Mouse (Mus musculus) midbrain, postnatal 0 days (tissue): ENCODE data around the gene Btn1a1. TPM values are rescaled to one million over a fixed set of nuclear protein-coding genes. Genes with fewer than 3 reads are reported as not detected.

Source experiments
- ATAC-seq: fragments of 200-750 bp; cut with Nextera tagmentation; 2 replicates; pipeline ENCODE4 v1.8.0; 2017; ENCODE audit warnings: moderate number of reproducible peaks, mild to moderate bottlenecking, moderate TSS enrichment, moderate library complexity; ENCODE audit not compliant: low FRiP score
- DNase-seq: peaks from one replicate; pipeline ENCODE4 v3.0.0-alpha.2; 2015; ENCODE audit warnings: low spot score
- H3K27ac ChIP-seq: fragments of 300-500 bp; sonication (generic); 2 replicates; pipeline ENCODE4 v1.5.1; 2014; ENCODE audit warnings: low read depth, mild to moderate bottlenecking, low read length, mixed read lengths
- H3K27me3 ChIP-seq: fragments of 300-500 bp; sonication (generic); 2 replicates; pipeline ENCODE4 v1.6.1; 2014; ENCODE audit warnings: low read length, control low read depth, mixed read lengths; ENCODE audit not compliant: insufficient read depth
- H3K36me3 ChIP-seq: fragments of 300-500 bp; sonication (generic); 2 replicates; pipeline ENCODE4 v1.6.1; 2014; ENCODE audit warnings: low read length, control low read depth, mixed read lengths; ENCODE audit not compliant: insufficient read depth
- H3K4me1 ChIP-seq: fragments of 300-500 bp; sonication (generic); 2 replicates; pipeline ENCODE4 v1.6.1; 2014; ENCODE audit warnings: mild to moderate bottlenecking, control low read depth, antibody characterized with exemption, low read length, mixed read lengths; ENCODE audit not compliant: insufficient read depth
- H3K4me2 ChIP-seq: fragments of 300-500 bp; sonication (generic); 2 replicates; pipeline ENCODE4 v1.6.1; 2014; ENCODE audit warnings: low read depth, mild to moderate bottlenecking, low read length, mixed read lengths; ENCODE audit not compliant: poor library complexity, severe bottlenecking
- H3K4me3 ChIP-seq: fragments of 300-500 bp; sonication (generic); 2 replicates; pipeline ENCODE4 v1.5.1; 2014; ENCODE audit warnings: low read depth, mild to moderate bottlenecking, low read length, moderate library complexity
- H3K9ac ChIP-seq: fragments of 300-500 bp; sonication (generic); replicated peaks from 2 replicates; pipeline ENCODE4 v1.6.1; 2014; ENCODE audit warnings: mild to moderate bottlenecking, low read length, moderate library complexity, mixed read lengths; ENCODE audit not compliant: poor library complexity, severe bottlenecking
- H3K9me3 ChIP-seq: fragments of 300-500 bp; sonication (generic); 2 replicates; pipeline ENCODE4 v1.6.1; 2016; ENCODE audit warnings: low read length, control low read depth
- CTCF ChIP-seq: IDR thresholded peaks from 2 replicates; pipeline ENCODE4 v1.5.1; 2016; ENCODE audit warnings: antibody characterized with exemption, mild to moderate bottlenecking
- WGBS: fragments of 180-500 bp; shearing (Covaris S2); extraction: QIAGEN DNeasy Blood & Tissue Kit; methylation state at CpG from one replicate; pipeline ENCODE4 v1.1.7; 2014; 5-methylcytosine and 5-hydroxymethylcytosine counted together
- polyA plus RNA-seq: library from polyadenylated mRNA; unstranded; fragments of >200 nt; fragmentation: Nextera tagmentation; extraction: Ambion mirVana; gene quantifications from 2 replicates; pipeline ENCODE4 v1.2.1, GENCODE M21; 2015
- total RNA-seq: library from RNA; depleted of rRNA; stranded (reverse); fragments of >200 nt; gene quantifications from 2 replicates; pipeline ENCODE4 v1.2.3, GENCODE M21; 2014

Btn1a1 gene
- total and polyA plus RNA-seq, 2 experiments from 2014 or later, result 0.04 TPM; not detected in 1

DNA sequence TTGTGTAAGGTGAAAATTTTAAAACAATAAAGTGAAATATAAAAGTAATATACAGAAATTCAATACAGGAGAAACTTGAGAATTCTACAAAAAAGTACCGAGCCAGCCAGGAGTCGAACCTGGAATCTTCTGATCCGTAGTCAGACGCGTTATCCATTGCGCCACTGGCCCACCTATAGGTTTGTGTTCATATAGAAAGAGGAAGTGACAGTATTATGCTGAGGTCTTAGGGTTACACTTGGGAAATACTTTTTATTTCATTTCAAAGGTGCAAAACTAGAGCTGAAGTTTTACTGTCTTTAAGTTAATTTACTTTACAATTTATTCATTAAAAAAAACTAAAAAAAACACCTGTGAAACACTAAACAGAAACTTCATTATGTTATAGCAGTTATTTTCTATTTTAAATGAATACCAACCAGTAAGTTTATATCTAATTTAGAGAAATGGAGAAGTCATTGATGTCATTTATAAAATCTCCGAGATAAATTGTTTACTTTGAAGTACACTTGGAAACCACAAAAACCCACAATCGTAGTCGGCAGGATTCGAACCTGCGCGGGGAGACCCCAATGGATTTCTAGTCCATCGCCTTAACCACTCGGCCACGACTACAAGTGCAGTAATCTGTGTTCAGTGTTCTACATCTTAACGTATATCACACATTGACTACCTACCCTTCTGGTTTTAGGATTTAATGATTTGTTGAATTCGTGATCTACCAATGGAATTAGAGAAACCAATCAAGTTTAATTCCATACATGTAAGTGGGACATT lies 34.9 kb upstream of the Btn1a1 start:
- Histone ChIP-seq H3K36me3 (no peaks in the 10 kb centered on the region), H3K4me1 (no peaks in the 10 kb centered on the region; the same call in 1 of the 2 replicates), H3K27ac (no peak overlapping the region), H3K4me2 (no peak overlapping the region), H3K9ac (no peak overlapping the region), H3K9me3 (no peaks in the 10 kb centered on the region), H3K27me3 (0 out of 2 replicates have a peak, but pooled peaks cover 4% of the 10 kb centered on the region), H3K4me3 (no peak overlapping the region)
- ATAC-seq (peak; percentile 66; the same call in 1 of the 2 replicates), DNase-seq (peak; percentile 65)
- 3% methylated on average over 17 of the region's 17 CpGs for WGBS
- no peak for TF ChIP-seq CTCF

DNA sequence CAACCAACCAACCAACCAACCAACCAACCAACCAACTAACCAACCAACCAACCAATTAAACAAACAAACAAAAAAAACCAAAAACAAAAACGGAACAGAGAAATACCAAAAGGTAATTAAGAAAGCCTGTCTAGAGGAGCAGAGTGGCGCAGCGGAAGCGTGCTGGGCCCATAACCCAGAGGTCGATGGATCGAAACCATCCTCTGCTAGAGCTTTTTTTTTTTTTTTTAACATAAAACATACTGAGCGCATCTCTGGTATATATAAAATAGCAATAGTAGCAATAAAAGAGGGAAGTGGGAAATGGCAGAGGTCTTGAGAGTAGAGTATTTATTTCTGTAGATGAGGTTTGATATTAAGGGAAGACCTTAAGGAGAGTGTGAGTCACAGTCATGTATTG lies 34.2 kb upstream of the Btn1a1 start:
- Histone ChIP-seq H3K9ac (no peak overlapping the region), H3K27ac (no peak overlapping the region), H3K4me2 (0 out of 2 replicates have a peak overlapping the region, but pooled peaks have one; percentile 4), H3K27me3 (0 out of 2 replicates have a peak, but pooled peaks cover 4% of the 10 kb centered on the region), H3K9me3 (no peaks in the 10 kb centered on the region), H3K4me3 (no peak overlapping the region), H3K36me3 (no peaks in the 10 kb centered on the region), H3K4me1 (no peaks in the 10 kb centered on the region; the same call in 1 of the 2 replicates)
- DNase-seq (no peak), ATAC-seq (no peak)
- TF ChIP-seq CTCF, result no peak
- 11% methylated on average over 7 of the region's 7 CpGs for WGBS

DNA sequence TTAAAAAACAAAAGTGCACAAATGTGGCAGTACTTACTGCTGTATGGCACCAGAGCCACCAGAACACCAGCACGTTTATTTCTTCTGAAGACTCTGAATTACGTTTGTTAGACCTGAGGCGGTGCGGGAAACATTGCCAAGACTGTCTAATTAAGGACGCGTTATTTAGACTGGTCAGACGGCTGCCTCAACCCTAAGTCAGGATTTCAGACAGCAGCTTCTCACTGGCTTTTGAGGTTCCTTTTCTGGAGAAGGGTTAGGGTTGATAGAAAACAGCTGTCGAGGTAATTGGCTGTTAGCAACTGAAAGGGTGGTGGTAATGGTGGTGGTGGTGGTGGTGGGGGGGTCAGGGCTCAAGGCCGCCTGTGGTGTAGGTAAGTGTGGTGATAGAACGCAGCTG lies 33.0 kb upstream of the Btn1a1 start:
- peak overlapping the region; percentile 45 for H3K4me2 ChIP-seq
- peak overlapping the region; percentile 31 for H3K4me3 ChIP-seq
- no peak for ATAC-seq
- 11% methylated on average over 10 of the region's 10 CpGs for WGBS
- no peak overlapping the region for H3K27ac ChIP-seq
- no peak overlapping the region for H3K9ac ChIP-seq
- TF ChIP-seq CTCF, result no peak
- no peaks in the 10 kb centered on the region for H3K9me3 ChIP-seq
- H3K27me3 ChIP-seq, result 0 out of 2 replicates have a peak, but pooled peaks cover 4% of the 10 kb centered on the region
- no peak for DNase-seq
- no peaks in the 10 kb centered on the region for H3K4me1 ChIP-seq
- no peaks in the 10 kb centered on the region for H3K36me3 ChIP-seq

DNA sequence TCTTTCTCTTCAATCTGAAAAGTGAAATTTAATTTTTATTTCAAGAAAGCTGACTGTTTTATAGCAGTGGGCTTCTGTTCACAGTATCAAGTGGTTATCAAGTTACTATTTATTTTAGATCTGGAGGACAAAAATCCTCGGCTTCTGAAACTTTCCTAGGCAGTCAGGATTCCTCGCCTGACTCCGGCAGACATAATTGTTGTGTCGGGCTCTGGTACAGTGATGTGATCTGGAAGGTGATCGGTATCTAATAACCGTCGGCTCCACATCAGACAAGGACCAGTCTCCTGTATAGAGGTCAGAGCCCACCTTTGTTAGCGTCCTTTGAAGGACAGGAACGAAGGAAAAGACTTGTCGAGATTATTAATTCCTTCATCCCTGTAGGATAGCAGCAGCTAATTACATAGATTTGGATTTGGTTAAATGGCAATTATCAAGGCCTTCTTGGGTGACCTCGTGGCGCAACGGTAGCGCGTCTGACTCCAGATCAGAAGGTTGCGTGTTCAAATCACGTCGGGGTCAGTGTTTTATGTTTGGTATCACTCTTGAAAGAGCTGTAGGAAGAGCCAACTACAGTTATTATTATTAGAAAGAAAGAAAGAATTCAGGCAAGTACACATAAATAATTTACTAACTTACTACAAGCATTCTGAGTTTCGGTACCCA lies 32.1 kb upstream of the Btn1a1 start:
- WGBS, result 7% methylated on average over 19 of the region's 19 CpGs
- Histone ChIP-seq H3K36me3 (no peaks in the 10 kb centered on the region), H3K4me1 (no peaks in the 10 kb centered on the region), H3K4me2 (peak overlapping the region; percentile 45), H3K4me3 (peak overlapping the region; percentile 31), H3K9ac (no peak overlapping the region), H3K9me3 (no peaks in the 10 kb centered on the region), H3K27me3 (0 out of 2 replicates have a peak, but pooled peaks cover 4% of the 10 kb centered on the region), H3K27ac (no peak overlapping the region)
- DNase-seq (peak; percentile 46), ATAC-seq (no peak)
- no peak for TF ChIP-seq CTCF

DNA sequence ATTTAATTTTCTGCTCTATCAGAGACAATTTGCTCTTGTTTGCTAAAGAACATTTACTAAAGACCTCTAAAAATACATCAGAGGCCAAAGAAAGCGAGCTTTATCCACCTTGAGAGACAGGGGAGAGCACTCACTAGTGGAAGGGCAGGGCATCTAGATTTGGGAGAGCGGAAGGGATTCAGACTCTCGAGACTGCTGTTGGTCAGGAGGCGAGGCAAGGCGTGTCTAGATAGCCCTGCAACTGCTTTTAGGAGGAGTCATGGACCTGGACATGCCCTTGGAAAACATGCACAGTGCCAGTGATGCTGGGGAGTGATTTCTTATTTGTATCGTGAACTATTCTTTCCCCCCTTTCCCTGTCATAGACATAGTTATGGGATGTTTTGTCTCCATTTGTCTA lies 29.8 kb upstream of the Btn1a1 start:
- 0 out of 2 replicates have a peak, but pooled peaks cover 4% of the 10 kb centered on the region for H3K27me3 ChIP-seq
- 84% methylated on average over 6 of the region's 6 CpGs for WGBS

DNA sequence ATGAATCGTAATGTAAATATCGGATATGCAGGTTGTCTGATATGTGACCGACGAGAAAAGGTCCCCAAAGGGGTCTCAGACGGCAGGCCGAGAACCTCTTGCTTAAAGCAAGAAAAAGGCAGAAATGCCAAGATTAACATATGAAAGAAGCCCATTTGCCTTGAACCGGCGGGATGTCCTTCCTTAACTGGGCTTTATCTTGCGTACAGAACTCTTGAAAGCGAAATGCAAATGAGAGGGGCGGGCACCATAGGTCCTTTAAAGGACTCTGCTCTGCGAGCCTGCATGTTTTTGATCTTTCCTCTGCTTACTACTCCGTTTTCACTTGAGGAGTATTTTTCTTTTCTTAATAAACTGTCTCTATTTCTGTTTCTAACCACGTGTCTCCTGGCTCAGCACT lies 26.3 kb upstream of the Btn1a1 start:
- Histone ChIP-seq H3K9ac (no peak overlapping the region), H3K4me3 (0 out of 2 replicates have a peak overlapping the region, but pooled peaks have one; percentile 0), H3K4me2 (peak overlapping the region; percentile 38), H3K9me3 (no peaks in the 10 kb centered on the region), H3K27ac (no peak overlapping the region), H3K36me3 (no peaks in the 10 kb centered on the region), H3K4me1 (no peaks in the 10 kb centered on the region), H3K27me3 (no peaks in the 10 kb centered on the region)
- WGBS, result 6% methylated on average over 14 of the region's 14 CpGs
- DNase-seq (no peak), ATAC-seq (no peak)
- TF ChIP-seq CTCF, result no peak

More for the DNA sequence above, 29.8 kb upstream of the Btn1a1 start:
- Histone ChIP-seq H3K4me2 (no peak overlapping the region), H3K4me3 (no peak overlapping the region), H3K9ac (no peak overlapping the region), H3K4me1 (no peaks in the 10 kb centered on the region), H3K9me3 (no peaks in the 10 kb centered on the region), H3K27ac (no peak overlapping the region), H3K36me3 (no peaks in the 10 kb centered on the region)
- TF ChIP-seq CTCF, result no peak
- ATAC-seq, result no peak
- DNase-seq, result no peak
